ENCODE assay signal across 8 mouse cellular contexts in genomic region chr8:71679550-71680168, GRCm38 (mm10). TPM values are rescaled to one million over a fixed set of nuclear protein-coding genes. Genes with fewer than 3 reads are reported as not detected.
DNase-seq lines count a peak whose midpoint lies in the region; ATAC-seq and TF ChIP-seq lines count a peak whose summit lies in the region.

No protein-coding gene starts in this region.

- H3K27me3 ChIP-seq in kidney, postnatal 0 days (ENCODE audit: insufficient read depth, low read length): peaks cover 55% of the 10 kb centered on the region
- H3K27me3 ChIP-seq in forebrain, embryonic 10.5 days (ENCODE audit: poor library complexity, severe bottlenecking): peaks cover 100% of the 10 kb centered on the region
- peaks cover 64% of the 10 kb centered on the region for H3K27me3 ChIP-seq in hindbrain, embryonic 16.5 days (replicated peaks; ENCODE audit: control insufficient read depth, insufficient read depth, low read length)
- peaks cover 96% of the 10 kb centered on the region for H3K27me3 ChIP-seq in neural tube, embryonic 13.5 days

- DNase-seq in kidney, postnatal 0 days (ENCODE audit: low spot score): no peak
- DNase-seq in kidney, postnatal 14 days: no peak
- no peak for DNase-seq in forebrain, embryonic 10.5 days (ENCODE audit: extremely low spot score, low spot score)
- no peak for DNase-seq in left cerebral cortex, postnatal 14 days (ENCODE audit: low spot score in 2 of 2)
- DNase-seq in urinary bladder, postnatal 10 days (ENCODE audit: low spot score): no peak

- H3K9ac ChIP-seq in kidney, postnatal 0 days (ENCODE audit: low read depth, low read length): no peak overlapping the region
- peak overlapping the region; percentile 63 for H3K9ac ChIP-seq in hindbrain, embryonic 16.5 days (ENCODE audit: low read depth, low read length)
- H3K9ac ChIP-seq in neural tube, embryonic 13.5 days: peak overlapping the region; percentile 58

- H3K9me3 ChIP-seq in kidney, postnatal 0 days (replicated peaks; ENCODE audit: low read length): no peaks in the 10 kb centered on the region
- peaks cover 7% of the 10 kb centered on the region; the same call in 1 of the 2 replicates for H3K9me3 ChIP-seq in forebrain, embryonic 10.5 days
- no peaks in the 10 kb centered on the region for H3K9me3 ChIP-seq in hindbrain, embryonic 16.5 days (ENCODE audit: control insufficient read depth, low read length)
- H3K9me3 ChIP-seq in neural tube, embryonic 13.5 days: no peaks in the 10 kb centered on the region

- peak overlapping the region; percentile 14; the same call in 1 of the 2 replicates for H3K4me3 ChIP-seq in kidney, postnatal 0 days (replicated peaks; ENCODE audit: low read depth, low read length)
- peak overlapping the region; percentile 46 for H3K4me3 ChIP-seq in forebrain, embryonic 10.5 days
- peak overlapping the region; percentile 42 for H3K4me3 ChIP-seq in hindbrain, embryonic 16.5 days (ENCODE audit: low read length)
- H3K4me3 ChIP-seq in neural tube, embryonic 13.5 days: peak overlapping the region; percentile 25

- H3K36me3 ChIP-seq in kidney, postnatal 0 days (ENCODE audit: insufficient read depth, low read length): no peaks in the 10 kb centered on the region
- no peaks in the 10 kb centered on the region for H3K36me3 ChIP-seq in forebrain, embryonic 10.5 days (replicated peaks)
- no peaks in the 10 kb centered on the region for H3K36me3 ChIP-seq in hindbrain, embryonic 16.5 days (ENCODE audit: control insufficient read depth, insufficient read depth, low read length)
- no peaks in the 10 kb centered on the region for H3K36me3 ChIP-seq in neural tube, embryonic 13.5 days

- TF ChIP-seq CTCF in kidney, postnatal 0 days (IDR thresholded peaks at IDR 0.05; ENCODE audit: low read depth): no peak

- H3K27ac ChIP-seq in kidney, postnatal 0 days: no peak overlapping the region
- no peak overlapping the region for H3K27ac ChIP-seq in forebrain, embryonic 10.5 days
- H3K27ac ChIP-seq in hindbrain, embryonic 16.5 days (ENCODE audit: low read depth, low read length): no peak overlapping the region
- no peak overlapping the region for H3K27ac ChIP-seq in neural tube, embryonic 13.5 days (replicated peaks)

- ATAC-seq in kidney, postnatal 0 days (replicated peaks; ENCODE audit: low FRiP score, low read depth): no peak
- no peak for ATAC-seq in hindbrain, embryonic 16.5 days
- ATAC-seq in neural tube, embryonic 13.5 days (ENCODE audit: low read depth): no peak
- no peak for ATAC-seq in CD4-positive, CD25-positive, alpha-beta regulatory T cell, adult 4 months

- WGBS in kidney, postnatal 0 days: 8% methylated on average over 45 of the region's 46 CpGs
- WGBS in forebrain, embryonic 10.5 days: 1% methylated on average over 46 of the region's 46 CpGs
- WGBS in hindbrain, embryonic 16.5 days: 4% methylated on average over 43 of the region's 46 CpGs
- WGBS in neural tube, embryonic 13.5 days: 5% methylated on average over 46 of the region's 46 CpGs

- intact Hi-C loops in left cerebral cortex, postnatal 14 days (cut with DNase I): no loop called here

- H3K4me1 ChIP-seq in kidney, postnatal 0 days (replicated peaks; ENCODE audit: insufficient read depth, low read length): peaks cover 12% of the 10 kb centered on the region
- H3K4me1 ChIP-seq in forebrain, embryonic 10.5 days: peaks cover 37% of the 10 kb centered on the region
- peaks cover 20% of the 10 kb centered on the region for H3K4me1 ChIP-seq in hindbrain, embryonic 16.5 days (ENCODE audit: control insufficient read depth, insufficient read depth, low read depth, low read length)
- H3K4me1 ChIP-seq in neural tube, embryonic 13.5 days (replicated peaks): peaks cover 26% of the 10 kb centered on the region

- H3K4me2 ChIP-seq in kidney, postnatal 0 days (ENCODE audit: low read length): peak overlapping the region; percentile 57
- H3K4me2 ChIP-seq in hindbrain, embryonic 16.5 days (ENCODE audit: low read length): peak overlapping the region; percentile 69
- peak overlapping the region; percentile 51 for H3K4me2 ChIP-seq in neural tube, embryonic 13.5 days

RNA-seq across cellular contexts. Expression of gene Jak3, which starts 3.6 kb away (rescaled TPM):
- 5.3 TPM in 2 replicates for polyA plus RNA-seq in kidney, postnatal 0 days (2015; fragmentation: Nextera tagmentation; extraction: Ambion mirVana)
- polyA plus RNA-seq in forebrain, embryonic 10.5 days (2016; fragmentation: Nextera tagmentation; extraction: Ambion mirVana): 2.5 and 3.0 TPM in 2 replicates
- polyA plus RNA-seq in hindbrain, embryonic 16.5 days (2015; fragmentation: Nextera tagmentation; extraction: Ambion mirVana): 7.3 and 8.1 TPM in 2 replicates
- 3.9 and 4.0 TPM in 2 replicates for polyA plus RNA-seq in neural tube, embryonic 13.5 days (2015; fragmentation: Nextera tagmentation; extraction: Ambion mirVana)
- 1 to 10 TPM; 5.6 to 6.4 TPM for total RNA-seq in left cerebral cortex, postnatal 14 days (2021)
- 10 to 100 TPM; 21.2 TPM for polyA plus RNA-seq in CD4-positive, CD25-positive, alpha-beta regulatory T cell, adult 4 months (2017; shearing (Covaris generic))

RNA-seq across cellular contexts. Expression of gene Unc13a, which starts 8.1 kb away (rescaled TPM):
- polyA plus RNA-seq in kidney, postnatal 0 days (2015; fragmentation: Nextera tagmentation; extraction: Ambion mirVana): 0.50 and 0.60 TPM in 2 replicates
- polyA plus RNA-seq in forebrain, embryonic 10.5 days (2016; fragmentation: Nextera tagmentation; extraction: Ambion mirVana): 2.9 and 3.3 TPM in 2 replicates
- polyA plus RNA-seq in hindbrain, embryonic 16.5 days (2015; fragmentation: Nextera tagmentation; extraction: Ambion mirVana): 22.4 and 23.1 TPM in 2 replicates
- 16.6 and 17.7 TPM in 2 replicates for polyA plus RNA-seq in neural tube, embryonic 13.5 days (2015; fragmentation: Nextera tagmentation; extraction: Ambion mirVana)
- total RNA-seq in left cerebral cortex, postnatal 14 days (2021): 100 to 1,000 TPM; 299 to 337 TPM
- polyA plus RNA-seq in CD4-positive, CD25-positive, alpha-beta regulatory T cell, adult 4 months (2017; shearing (Covaris generic)): under 1 TPM; 0.47 to 0.50 TPM

RNA-seq across cellular contexts. Expression of gene Insl3, which starts 9.4 kb away (rescaled TPM):
- polyA plus RNA-seq in kidney, postnatal 0 days (2015; fragmentation: Nextera tagmentation; extraction: Ambion mirVana): 1.3 TPM in 2 replicates
- 0.26 TPM in 1 of 2 replicates, not detected in the other for polyA plus RNA-seq in forebrain, embryonic 10.5 days (2016; fragmentation: Nextera tagmentation; extraction: Ambion mirVana)
- polyA plus RNA-seq in hindbrain, embryonic 16.5 days (2015; fragmentation: Nextera tagmentation; extraction: Ambion mirVana): 1.2 and 1.5 TPM in 2 replicates
- polyA plus RNA-seq in neural tube, embryonic 13.5 days (2015; fragmentation: Nextera tagmentation; extraction: Ambion mirVana): 0.46 and 1.0 TPM in 2 replicates
- 1 to 10 TPM; 1.8 to 2.8 TPM for total RNA-seq in left cerebral cortex, postnatal 14 days (2021)
- 10 to 100 TPM; 15.1 to 24.5 TPM for polyA plus RNA-seq in CD4-positive, CD25-positive, alpha-beta regulatory T cell, adult 4 months (2017; shearing (Covaris generic))

RNA-seq across cellular contexts. Expression of gene B3gnt3, which starts 21.9 kb away (rescaled TPM):
- polyA plus RNA-seq in kidney, postnatal 0 days (2015; fragmentation: Nextera tagmentation; extraction: Ambion mirVana): 4.3 TPM in 2 replicates
- 0.41 and 0.69 TPM in 2 replicates for polyA plus RNA-seq in forebrain, embryonic 10.5 days (2016; fragmentation: Nextera tagmentation; extraction: Ambion mirVana)
- 0.44 and 0.62 TPM in 2 replicates for polyA plus RNA-seq in hindbrain, embryonic 16.5 days (2015; fragmentation: Nextera tagmentation; extraction: Ambion mirVana)
- 0.42 and 0.59 TPM in 2 replicates for polyA plus RNA-seq in neural tube, embryonic 13.5 days (2015; fragmentation: Nextera tagmentation; extraction: Ambion mirVana)
- total RNA-seq in left cerebral cortex, postnatal 14 days (2021): under 1 TPM; 0.44 to 0.49 TPM
- 1 to 10 TPM; 3.4 to 6.5 TPM for polyA plus RNA-seq in CD4-positive, CD25-positive, alpha-beta regulatory T cell, adult 4 months (2017; shearing (Covaris generic))

RNA-seq across cellular contexts. Expression of gene Fcho1, which starts 45.9 kb away (rescaled TPM):
- polyA plus RNA-seq in kidney, postnatal 0 days (2015; fragmentation: Nextera tagmentation; extraction: Ambion mirVana): 3.4 and 4.1 TPM in 2 replicates
- polyA plus RNA-seq in forebrain, embryonic 10.5 days (2016; fragmentation: Nextera tagmentation; extraction: Ambion mirVana): 12.6 and 13.2 TPM in 2 replicates
- 78.6 and 89.5 TPM in 2 replicates for polyA plus RNA-seq in hindbrain, embryonic 16.5 days (2015; fragmentation: Nextera tagmentation; extraction: Ambion mirVana)
- 54.2 and 55.0 TPM in 2 replicates for polyA plus RNA-seq in neural tube, embryonic 13.5 days (2015; fragmentation: Nextera tagmentation; extraction: Ambion mirVana)
- total RNA-seq in left cerebral cortex, postnatal 14 days (2021): 100 to 1,000 TPM; 152 to 156 TPM
- polyA plus RNA-seq in CD4-positive, CD25-positive, alpha-beta regulatory T cell, adult 4 months (2017; shearing (Covaris generic)): 10 to 100 TPM; 40.4 to 46.7 TPM
